Mouse (Mus musculus) stomach, adult 2 months (tissue): ENCODE results near the gene Usp5. TPM values are rescaled to one million over a fixed set of nuclear protein-coding genes. Genes with fewer than 3 reads are reported as not detected.

Experiments used
- polyA plus RNA-seq: library from polyadenylated mRNA; depleted of rRNA; stranded (reverse); fragments of >200 nt; gene quantifications from 2 replicates; pipeline ENCODE4 v1.2.3, GENCODE M21; 2012; rRNA removed

Usp5 gene
- polyA plus RNA-seq = 36.1 and 46.9 TPM in 2 replicates

GRCm38 (mm10) chr6:124828868-124829798 is at the start of gene Usp5, which contains the start of gene Cdca3:
TSS of gene Usp5 (minus strand) at chr6:124829484.
TSS of gene Cdca3 (plus strand) at chr6:124829547.

DNA sequence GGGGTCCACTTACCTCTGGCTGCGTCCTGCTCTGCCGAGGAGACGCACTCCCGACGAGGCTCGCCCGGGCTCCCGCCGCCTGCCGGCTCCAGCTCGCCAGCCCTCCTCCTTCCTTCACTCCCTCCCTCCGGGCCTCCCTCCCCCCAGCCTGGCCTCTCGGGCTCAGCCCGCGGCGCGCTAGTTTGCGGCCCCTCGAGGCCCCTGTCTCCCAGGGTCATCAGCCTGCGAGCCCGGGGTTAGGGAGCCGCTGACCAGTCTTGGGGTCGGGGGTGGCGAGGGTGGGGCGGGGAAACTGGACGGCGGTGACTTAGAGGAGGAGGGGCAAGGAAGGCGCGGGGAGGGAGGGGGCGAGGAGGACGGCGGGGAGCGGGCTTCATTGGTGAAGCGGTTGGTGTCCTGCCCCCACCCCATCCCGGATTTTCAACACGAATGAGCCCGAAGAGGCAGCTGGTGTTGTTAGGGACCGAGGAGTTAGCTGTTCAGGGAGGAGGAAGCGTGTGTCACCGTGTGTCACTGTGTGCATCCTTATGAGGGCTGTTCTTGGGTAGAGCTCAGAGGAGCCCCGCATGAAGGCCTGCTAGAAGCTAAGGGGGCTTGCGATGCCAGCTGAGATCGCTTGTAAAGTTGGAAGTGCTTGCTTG is 34.5 kb upstream of the Usp5 start, which contains the start of gene Gpr162:
Gpr162 (minus strand) TSS at position 326 of the 641 bp plus-strand sequence.

GRCm38 (mm10) chr6:124856916-124857839 is 27.9 kb upstream of the Usp5 start, which contains the start of gene P3h3:
TSS of gene P3h3 (minus strand) at chr6:124857752.

DNA sequence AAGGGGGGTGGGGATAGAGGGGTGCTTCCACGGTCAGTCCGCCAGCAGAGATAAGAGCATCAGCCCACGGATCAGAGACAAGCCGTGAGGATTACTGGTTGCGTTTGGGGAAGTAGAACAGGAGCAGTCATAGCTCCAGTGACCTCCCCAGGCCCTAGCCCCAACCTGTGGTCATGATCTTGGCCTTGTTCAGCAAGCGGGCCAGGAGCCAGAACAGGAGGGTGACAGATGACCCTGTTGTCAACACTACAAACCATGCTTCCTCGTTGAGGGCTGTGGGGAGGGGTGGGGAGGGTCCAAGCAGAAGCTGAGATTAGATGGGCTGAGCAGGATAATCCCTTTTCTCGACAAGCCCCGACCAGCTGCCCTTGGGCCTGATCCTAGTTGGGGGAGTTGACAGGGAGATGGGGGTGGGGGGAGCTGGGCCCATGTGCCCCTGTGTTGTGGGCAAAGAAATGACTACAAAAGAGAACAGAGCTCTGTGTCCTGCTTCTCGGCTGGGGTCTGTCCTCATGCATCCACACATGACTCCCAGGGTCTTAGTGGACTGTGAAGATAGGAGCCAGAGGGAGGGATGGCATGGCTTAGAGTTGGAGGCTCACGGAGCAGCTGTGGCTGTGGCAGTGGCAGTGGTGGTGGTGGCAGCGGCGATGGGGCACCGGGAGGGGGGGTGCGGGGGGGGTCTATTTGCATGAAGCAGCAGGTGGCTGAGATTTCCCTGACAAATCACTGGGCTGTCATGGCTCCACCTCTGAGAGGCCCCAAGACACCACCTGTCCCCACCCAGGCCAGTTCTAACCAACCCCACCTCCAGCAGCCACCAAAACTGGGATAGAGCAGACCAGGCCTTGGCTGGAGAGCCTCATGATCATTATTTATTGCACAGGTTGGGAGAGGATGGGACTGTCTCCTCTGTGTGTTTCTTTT is 11.2 kb upstream of the Usp5 start, which contains the start of gene Gnb3:
Gnb3 (minus strand) TSS at position 35 of the 927 bp plus-strand sequence.

GRCm38 (mm10) chr6:124813933-124814332 is 15.4 kb downstream of the Usp5 start, which contains the start of gene Tpi1:
TSS of gene Tpi1 (minus strand) at chr6:124814296.

GRCm38 (mm10) chr6:124808358-124809012 is 20.8 kb downstream of the Usp5 start, which contains the start of gene Spsb2:
TSS of gene Spsb2 (plus strand) at chr6:124808661.

DNA sequence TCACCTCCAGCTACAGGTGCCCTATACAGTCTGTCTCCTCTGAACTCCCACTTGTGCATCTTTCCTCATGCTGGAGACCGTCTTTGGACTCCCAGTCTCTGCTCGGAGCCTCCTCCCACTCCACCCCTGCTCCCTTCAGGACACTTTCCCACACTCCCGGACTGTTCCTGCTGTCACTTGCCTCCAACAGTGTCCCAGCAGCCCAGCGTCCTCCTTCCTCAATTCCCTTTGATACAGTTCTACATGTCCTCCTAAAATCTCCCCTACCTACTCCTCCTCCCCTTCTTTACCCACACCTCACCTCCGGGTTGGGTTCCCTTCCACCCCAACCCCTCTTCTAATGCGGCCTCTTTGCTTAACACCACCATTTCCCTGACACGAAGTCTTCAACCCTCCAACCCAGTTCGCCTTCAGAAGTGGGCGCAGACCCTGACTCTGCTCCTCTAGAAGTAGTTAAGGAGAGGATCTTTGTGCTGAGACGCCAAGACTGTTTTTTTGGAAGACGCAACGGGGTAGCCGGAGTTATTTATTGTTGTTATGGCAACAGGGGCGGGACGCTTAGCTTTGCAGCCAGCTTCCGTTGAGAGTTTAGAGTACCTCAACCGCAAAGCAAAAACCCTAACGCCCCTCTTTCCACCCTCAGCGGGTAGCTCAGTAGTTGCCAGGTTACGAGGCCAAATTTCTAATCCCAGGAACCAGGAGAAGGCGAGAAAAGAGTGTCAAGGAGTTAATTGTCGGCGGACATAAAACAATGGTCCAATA is 49.9 kb downstream of the Usp5 start, which contains the start of gene Lrrc23:
Lrrc23 (minus strand) TSS at position 506 of the 762 bp plus-strand sequence.

GRCm38 (mm10) chr6:124769101-124769765 is 60.1 kb downstream of the Usp5 start, which contains the start of gene Eno2:
TSS of gene Eno2 (minus strand) at chr6:124769673.

Other genes with a start within 250 kb of the Usp5 start
- gene C1s2, start 193.4 kb downstream of the Usp5 start, polyA plus RNA-seq = not detected in 2 replicates
- gene Lpcat3, start 166.5 kb downstream of the Usp5 start, polyA plus RNA-seq = 46.7 and 49.3 TPM in 2 replicates
- 9.4 and 10.8 TPM in 2 replicates for gene Emg1, start 117.3 kb downstream of the Usp5 start, polyA plus RNA-seq
- gene Phb2, start 117.1 kb downstream of the Usp5 start, polyA plus RNA-seq = 83.4 and 111 TPM in 2 replicates
- gene Ptpn6, start 90.8 kb downstream of the Usp5 start, polyA plus RNA-seq = 9.1 and 9.5 TPM in 2 replicates
- 80.8 and 106 TPM in 2 replicates for gene Grcc10, start 88.1 kb downstream of the Usp5 start, polyA plus RNA-seq
- gene Gm45234, start 73.5 kb downstream of the Usp5 start, polyA plus RNA-seq = not detected in 2 replicates
- gene Atn1, start 73.0 kb downstream of the Usp5 start, polyA plus RNA-seq = 38.7 and 38.9 TPM in 2 replicates
- 4.7 and 5.5 TPM in 2 replicates for gene Eno2, start 59.8 kb downstream of the Usp5 start, polyA plus RNA-seq
- gene Lrrc23, start 49.8 kb downstream of the Usp5 start, polyA plus RNA-seq = 0.13 and 0.26 TPM in 2 replicates
- 14.1 and 16.2 TPM in 2 replicates for gene Spsb2, start 20.8 kb downstream of the Usp5 start, polyA plus RNA-seq
- 179 and 210 TPM in 2 replicates for gene Tpi1, start 15.2 kb downstream of the Usp5 start, polyA plus RNA-seq
- gene Cdca3, start 63 bp upstream of the Usp5 start, polyA plus RNA-seq = 19.8 and 24.0 TPM in 2 replicates
- 0.10 and 0.24 TPM in 2 replicates for gene Gnb3, start 10.8 kb upstream of the Usp5 start, polyA plus RNA-seq
- gene P3h3, start 28.3 kb upstream of the Usp5 start, polyA plus RNA-seq = 12.1 and 14.8 TPM in 2 replicates
- 0.77 and 0.80 TPM in 2 replicates for gene Gpr162, start 34.5 kb upstream of the Usp5 start, polyA plus RNA-seq
- gene Cd4, start 58.7 kb upstream of the Usp5 start, polyA plus RNA-seq = 0.58 and 0.83 TPM in 2 replicates
- 0.84 and 2.3 TPM in 2 replicates for gene Lag3, start 82.2 kb upstream of the Usp5 start, polyA plus RNA-seq
- gene Ptms, start 90.6 kb upstream of the Usp5 start, polyA plus RNA-seq = 1,316 and 1,529 TPM in 2 replicates
- 194 and 239 TPM in 2 replicates for gene Mlf2, start 101.9 kb upstream of the Usp5 start, polyA plus RNA-seq
- 101 and 118 TPM in 2 replicates for gene Cops7a, start 136.1 kb upstream of the Usp5 start, polyA plus RNA-seq
- gene Pianp, start 167.2 kb upstream of the Usp5 start, polyA plus RNA-seq = 7.0 and 7.5 TPM in 2 replicates
- gene Zfp384, start 179.7 kb upstream of the Usp5 start, polyA plus RNA-seq = 24.5 and 29.6 TPM in 2 replicates
- gene Ing4, start 210.3 kb upstream of the Usp5 start, polyA plus RNA-seq = 13.9 and 17.2 TPM in 2 replicates
- 8.2 and 12.1 TPM in 2 replicates for gene Acrbp, start 220.2 kb upstream of the Usp5 start, polyA plus RNA-seq
- gene Lpar5, start 238.4 kb upstream of the Usp5 start, polyA plus RNA-seq = 27.0 and 30.5 TPM in 2 replicates